Mouse (Mus musculus): ENCODE data around the gene Fam102a.

GRCm38 (mm10) chr2:32589213-32589795 lies 54.2 kb downstream of the Fam102a start:
- TF ChIP-seq CTCF (IDR thresholded peaks at IDR 0.05; ENCODE audit: borderline replicate concordance, extremely low read depth, insufficient read depth, insufficient read length) (no peak), POLR2A (IDR thresholded peaks at IDR 0.05; ENCODE audit: borderline replicate concordance, extremely low read depth, insufficient read depth, insufficient read length, poor library complexity, severe bottlenecking) (no peak)
